Mouse (Mus musculus) T-cell, adult 2 months (primary cell): ENCODE results near the gene Kcna2.

Experiments
- DNase-seq: peaks from one replicate; pipeline ENCODE4 v3.0.0; 2022; ENCODE audit warnings: low spot score

The Kcna2 gene

DNA sequence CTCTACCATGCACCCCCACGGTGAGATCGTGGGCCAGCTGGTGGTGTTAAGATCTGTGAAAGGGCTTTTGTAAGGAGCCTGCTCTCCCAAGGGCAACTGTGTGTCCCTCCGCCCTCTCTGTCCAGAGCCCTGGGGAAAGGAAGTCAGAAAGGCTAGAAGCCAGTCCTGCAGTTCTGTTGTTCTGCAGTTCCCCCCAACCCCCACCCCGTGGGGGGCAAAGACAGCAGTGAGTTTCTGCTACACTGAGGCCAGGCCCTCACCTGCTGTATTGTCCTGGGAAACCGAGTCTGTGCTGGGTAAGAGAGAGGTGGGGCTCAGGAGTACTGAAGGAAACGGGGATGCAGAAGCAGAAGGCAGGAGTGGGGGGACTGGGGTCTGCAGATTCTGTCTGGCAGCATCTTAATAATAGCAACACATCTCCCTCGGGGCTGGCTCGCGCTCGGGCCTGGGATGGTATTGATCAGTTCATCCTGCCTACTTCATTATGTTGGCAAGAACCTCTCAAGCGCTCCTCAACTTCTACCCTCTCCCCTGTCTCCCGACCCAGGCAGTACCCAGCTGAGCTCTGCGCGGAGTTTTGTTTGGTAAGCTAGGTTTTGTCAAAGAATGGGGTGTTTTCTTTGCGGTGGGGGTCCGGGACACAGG lies at the start of gene Kcna2:
TSS of gene Kcna2 (plus strand) at position 336 of the 645 bp plus-strand sequence.
- no peak for DNase-seq

DNA sequence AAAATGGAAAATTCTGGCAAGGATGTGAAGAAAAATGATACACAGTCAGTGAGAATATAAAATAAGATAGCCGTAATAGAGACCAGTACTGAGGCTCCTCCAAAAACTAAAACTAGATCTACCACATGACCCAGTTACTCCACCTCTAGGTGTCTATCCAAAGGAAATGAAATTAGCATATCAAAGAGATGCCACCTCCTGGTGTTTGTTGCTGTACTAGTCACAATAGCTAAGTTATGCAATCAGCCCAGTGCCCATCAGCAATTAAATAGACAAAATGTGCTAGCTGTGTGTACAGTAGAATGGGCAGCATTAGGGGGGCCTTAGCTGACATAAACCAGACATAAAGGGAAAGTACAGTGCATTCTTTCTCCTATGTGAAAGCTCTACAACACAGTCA lies 39.5 kb upstream of the Kcna2 start:
- no peak for DNase-seq

DNA sequence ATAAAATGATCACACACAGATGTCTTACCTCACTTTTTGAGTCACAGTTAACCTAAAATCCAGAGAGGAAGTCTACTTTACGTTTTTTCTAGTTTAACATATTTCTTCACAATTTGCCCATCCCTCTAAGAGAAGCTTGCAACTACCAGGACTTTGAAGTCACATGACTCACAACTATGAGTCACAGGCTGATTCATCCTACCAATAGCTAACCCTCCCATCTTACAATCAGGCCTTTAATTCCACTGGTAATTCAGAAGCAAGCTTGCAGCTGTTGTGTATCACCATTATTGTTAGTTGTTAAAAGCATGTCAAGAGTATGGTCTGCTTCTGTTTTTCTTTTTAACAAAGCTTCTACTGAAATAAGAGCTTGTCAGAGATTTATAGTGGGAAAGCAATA lies 38.2 kb upstream of the Kcna2 start:
- DNase-seq: peak; percentile 48

DNA sequence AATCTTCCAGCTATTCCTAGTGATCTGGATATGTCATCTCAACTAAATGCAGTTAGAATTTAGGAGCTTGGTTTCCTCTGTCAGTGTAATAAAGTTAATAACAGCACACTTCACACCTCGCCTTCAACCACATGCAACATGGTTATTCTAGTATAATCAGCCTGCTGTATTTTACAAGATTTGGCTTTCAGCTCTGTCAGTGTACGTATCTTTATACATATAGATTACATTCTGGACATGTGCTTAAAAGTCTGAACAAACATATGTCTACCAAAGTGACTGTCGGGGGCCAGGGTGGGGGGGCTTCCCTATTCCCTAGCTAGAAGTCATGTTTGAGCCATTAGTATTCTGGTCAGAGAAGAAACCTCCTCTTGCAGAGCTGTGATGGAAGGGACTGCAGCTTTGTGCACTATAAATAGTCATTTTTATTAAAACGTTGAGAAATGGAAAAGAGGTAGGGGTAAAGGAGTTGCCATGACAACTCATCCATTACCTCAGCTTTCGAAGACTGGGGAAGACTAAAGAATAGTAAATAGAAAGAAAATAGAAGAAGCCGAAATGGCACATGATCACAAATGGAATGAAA lies 35.3 kb upstream of the Kcna2 start:
- DNase-seq: no peak

DNA sequence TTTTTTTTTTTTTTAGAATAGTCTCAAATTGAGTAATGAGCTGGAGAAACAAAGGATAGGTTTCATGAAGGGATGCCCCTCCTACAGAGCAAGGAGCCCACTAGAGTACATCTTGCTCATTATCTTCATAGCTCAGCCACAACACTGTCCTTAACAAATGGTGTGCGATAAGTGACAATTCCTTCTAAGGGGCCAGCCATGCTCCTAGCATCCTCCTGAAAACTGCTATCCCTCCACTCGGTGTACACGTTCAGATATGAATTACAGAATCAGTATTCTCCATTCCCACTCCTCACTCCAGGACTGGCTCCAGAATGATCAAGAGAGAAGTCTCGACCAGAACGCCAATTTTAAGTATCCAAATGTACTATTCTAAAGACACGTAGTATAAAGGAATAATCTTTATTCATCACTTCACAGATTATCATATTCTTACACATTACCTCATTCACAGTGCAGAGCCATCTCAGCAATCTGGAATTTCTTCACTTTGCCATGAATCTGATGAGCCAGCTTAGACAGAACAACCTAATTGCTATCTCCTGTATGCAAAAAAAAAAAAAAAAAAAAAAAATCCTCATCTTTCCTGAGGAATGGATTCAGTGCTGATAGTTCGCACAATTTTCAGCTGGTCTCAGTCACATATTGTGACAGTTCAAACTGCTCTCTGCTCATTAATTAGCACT lies 34.6 kb upstream of the Kcna2 start:
- no peak for DNase-seq

DNA sequence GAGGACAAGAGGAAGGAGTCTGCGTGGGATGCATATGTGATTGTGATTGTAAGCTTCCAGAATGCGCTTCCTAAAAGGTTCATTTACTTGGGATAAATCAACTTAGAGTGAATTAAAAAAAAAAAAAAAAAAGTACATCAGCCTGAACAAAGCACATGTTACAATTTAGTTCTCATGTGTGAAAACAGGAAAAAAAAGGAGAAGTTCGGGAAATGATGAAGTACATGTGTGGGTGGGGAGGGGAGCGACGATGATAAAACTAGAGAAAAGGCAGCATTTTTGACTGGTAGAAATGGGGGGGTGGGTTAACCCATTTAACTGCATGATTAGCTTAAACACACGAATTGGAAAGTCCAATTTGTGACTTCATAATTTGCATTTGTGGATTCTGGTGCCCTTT lies 33.7 kb upstream of the Kcna2 start:
- DNase-seq: no peak

DNA sequence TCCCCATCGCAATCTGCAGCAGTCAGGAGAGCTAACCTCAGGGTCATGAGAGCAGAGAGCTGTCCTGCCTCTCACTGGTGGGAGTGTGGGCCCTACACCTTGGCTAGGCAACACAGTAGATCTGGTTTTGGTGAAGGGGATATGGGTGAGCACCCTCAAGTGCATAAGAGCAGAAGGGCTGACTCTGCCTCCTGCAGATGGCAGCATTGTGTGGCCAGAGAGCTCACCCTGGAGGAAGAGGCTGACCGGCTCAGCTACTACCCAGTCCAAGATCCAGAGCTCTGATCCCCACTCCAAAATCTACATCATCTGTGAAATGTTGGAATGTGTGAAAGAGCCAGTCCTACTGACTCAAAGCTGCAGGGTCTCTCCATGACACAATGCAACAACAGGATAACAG lies 27.1 kb upstream of the Kcna2 start:
- DNase-seq: no peak

DNA sequence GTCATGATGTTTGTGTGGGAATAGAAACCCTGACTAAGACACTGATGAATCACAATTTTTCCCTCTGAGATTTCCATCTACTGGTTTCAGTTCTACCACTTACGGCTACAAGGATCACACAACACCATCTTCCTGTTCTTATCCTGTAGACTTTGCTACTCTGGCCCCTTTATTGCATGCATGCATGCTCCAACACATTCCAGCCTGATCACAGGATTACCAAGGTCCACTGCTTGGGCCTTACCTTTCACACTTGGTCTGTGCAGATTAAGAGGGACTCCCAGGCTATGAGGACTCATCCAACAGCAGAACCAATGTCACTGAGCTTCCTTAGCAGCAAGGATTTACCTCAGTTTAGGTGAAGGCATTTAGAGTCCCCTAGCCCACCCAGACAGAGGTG lies 25.2 kb upstream of the Kcna2 start:
- no peak for DNase-seq

DNA sequence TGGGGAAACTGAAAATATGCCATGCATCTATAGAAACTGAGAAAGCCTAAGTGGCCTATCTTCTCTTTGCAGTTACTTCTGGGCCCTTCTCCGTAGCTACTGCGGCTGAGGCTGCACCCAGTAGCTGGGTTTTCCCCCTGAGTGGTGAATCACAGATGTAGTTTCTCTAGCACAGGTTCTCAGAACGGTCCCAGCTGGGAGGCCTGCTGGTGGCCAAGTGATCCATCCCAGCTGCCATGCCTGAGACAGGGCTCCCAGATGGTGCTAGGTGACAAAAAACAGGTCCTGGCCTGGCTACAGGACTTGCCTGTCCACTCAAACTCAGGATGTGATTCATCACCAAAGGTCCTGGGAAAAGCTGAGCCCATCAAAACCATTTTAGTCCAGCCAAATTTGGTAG lies 24.3 kb upstream of the Kcna2 start:
- DNase-seq: peak; percentile 54

DNA sequence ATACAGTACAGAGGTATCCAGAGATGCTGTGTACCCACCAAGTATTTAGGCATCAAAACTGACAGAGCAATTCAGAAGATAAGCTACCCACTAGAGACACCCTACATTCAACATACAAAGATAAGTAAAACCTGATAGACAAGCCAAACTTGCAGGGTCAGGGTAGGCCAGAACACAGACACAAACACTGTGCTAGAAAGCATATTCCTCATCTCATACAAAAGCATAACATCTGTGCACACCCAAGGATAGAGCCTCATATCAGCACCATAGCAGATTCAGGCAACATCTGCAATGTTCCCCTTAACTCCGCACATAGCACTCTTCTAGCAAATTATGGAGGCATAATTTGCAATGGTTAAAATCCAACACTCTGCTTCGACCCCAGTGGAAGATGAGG lies 23.8 kb upstream of the Kcna2 start:
- DNase-seq: no peak

DNA sequence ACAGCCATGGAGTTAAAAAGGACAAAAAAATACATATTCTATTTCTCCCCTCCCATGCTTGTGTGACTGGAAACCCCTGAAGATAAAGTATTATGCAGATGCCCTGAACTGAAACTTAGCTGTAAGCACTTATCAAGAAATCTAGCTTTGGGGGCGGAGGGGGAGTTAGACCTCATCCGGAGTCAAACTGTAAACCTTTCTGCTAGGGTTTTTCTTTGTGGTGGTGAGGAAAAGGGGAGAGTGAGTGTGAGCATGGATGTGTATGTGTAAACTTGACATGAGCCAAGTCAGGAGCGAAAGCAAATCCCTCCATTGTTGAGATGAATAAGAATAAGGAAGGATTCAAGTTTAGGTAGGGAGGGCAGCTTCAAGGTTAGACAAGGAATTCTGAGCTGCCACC lies 20.1 kb upstream of the Kcna2 start:
- DNase-seq: peak; percentile 67

DNA sequence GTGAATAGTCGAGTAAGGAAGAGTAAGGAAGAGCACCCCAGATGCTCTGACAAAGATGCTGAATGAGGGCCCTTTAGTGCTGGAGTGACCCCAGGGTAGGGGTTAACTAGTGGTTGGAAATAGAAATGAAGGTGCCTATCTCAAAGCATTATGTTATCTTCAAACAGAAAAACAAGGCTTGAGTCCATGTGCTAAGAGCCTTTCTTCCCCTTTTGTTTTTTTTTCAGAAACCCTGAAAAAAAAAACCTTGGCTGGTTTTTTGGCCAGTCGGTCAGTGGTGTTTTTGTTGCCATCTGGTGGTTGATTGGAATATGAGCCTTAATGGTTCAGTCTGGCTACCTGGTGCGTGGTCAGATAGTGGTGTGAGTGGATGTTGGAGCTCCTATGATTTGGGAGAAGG lies 19.7 kb upstream of the Kcna2 start:
- no peak for DNase-seq

DNA sequence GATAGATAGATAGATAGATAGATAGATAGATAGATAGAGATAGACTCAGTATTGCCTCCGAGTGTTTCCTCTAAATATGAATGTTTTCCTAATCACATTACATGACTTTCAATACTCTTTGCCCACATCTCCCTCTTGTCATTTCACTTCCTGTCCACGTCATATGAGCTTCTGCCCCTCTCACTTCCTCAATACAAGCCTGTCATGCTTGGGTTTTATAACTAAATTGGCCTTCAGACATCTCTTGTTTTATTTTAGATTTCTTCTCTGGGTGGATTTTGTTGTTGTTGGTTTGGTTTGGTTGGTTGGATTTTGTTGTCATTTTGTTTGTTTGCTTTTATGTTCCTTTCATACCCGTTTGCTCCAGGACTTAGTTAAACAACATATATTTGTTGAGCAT lies 16.4 kb upstream of the Kcna2 start:
- DNase-seq: peak; percentile 37

DNA sequence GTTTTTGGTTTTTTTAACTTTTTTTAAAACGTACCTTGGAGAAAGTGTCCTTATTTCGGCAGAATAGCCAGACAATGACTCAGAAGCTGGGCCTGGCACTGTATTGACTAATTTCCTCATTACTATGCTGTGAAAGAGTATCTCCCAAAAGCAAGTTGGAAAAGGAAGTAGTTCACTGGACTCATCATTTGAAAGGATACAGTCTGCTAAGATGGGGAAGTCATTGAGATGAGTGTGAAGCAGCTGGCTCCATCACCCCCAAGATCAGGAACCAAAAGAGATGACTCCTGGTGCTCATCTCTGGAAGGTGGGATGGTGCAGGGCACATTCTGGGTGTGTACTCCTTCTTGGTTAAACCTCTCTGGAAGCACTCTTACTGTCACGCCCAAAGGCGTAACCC lies 13.5 kb upstream of the Kcna2 start:
- DNase-seq: no peak

DNA sequence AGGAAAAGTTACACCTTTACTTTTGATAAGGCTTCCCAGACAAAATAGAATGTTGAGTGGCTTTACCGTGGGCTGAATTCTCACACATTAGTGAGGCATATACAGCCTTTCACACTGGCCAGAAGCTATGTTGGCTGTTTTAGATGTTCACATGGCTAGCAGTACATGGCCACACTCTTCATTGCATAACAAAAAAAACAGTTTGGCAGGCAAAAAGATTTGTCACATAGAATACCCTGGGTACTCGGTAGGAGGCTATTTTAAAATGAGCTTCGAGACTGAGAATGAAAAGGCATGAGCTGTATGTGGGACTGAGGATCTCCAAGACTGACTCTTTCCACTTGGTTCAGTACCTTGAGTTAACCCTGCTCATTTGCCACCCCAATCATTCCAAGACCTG lies 12.1 kb upstream of the Kcna2 start:
- no peak for DNase-seq

DNA sequence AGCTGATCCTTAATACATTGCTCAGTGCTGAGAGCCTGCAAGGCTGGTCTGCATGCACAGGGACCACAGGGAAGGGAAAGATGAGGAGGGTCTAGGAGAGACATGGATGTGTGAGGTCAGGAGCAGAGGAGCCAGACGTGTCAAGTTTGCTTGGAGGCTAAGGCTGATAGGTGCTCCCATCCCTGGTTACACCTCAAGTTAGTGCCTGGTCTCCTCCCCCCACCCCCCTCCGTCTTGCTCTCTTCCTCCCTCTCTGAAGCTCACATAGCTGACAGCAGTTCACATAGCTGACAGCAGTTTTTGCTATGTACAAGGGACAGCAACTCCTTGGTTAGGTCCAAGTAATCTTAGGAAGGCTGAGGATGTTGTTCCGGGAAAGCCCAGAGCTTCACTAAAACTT lies 11.5 kb upstream of the Kcna2 start:
- DNase-seq: no peak

DNA sequence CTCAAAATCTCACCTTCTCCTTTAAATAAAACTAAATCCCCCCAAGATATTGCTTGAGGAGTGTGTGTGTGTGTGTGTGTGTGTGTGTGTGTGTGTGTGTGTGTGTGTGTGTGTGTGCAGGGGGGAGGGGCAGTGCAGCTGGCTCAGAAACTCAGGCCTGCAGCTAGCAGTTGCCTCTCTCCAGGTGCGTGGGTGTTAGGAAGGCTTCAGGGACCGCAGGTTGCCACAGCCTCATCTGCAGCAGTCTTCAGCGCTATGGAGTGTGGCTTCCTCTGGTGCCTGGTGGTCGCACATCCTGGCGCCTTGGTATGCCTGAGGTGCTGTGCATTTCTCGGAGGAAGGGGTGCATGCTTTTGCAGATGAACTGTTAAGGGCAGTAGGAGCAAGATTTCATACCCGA lies 10.9 kb upstream of the Kcna2 start:
- DNase-seq: peak; percentile 71

DNA sequence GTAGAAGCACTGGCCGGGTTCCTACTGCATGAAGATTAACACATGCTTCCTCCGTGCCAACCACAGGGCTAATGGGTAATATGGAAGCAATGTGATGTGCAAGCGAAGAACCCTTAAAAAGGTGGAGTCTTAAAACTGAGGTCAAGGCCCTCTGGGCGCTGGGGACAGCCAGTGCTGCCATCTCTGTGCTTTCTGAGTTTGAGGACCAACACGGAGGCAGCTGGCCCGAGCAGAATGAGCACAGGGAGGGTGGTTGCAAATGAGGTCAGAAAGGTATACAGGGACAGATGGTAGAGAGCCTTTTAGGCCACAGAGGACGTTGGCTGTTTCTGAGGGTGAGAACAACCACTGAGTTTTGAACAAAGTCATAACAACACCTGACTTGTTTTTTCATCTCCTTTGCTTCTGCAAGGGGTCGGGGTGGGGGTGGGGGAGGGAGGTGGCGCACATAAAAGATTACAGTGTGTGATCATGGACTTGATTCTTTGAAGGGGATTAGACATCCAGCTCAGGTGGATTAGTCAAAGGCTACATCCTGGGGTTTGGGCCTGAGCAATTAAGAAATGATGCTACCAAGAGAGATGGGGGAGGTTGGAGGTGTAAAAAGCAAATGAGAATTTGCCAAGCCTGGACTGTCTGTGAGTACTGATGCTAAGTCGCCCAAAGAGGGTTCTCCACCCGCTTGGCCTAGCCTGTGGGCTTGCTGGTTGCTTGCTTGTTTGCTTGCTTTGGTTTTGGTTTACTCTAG lies 10.4 kb upstream of the Kcna2 start:
- peak; percentile 28 for DNase-seq

DNA sequence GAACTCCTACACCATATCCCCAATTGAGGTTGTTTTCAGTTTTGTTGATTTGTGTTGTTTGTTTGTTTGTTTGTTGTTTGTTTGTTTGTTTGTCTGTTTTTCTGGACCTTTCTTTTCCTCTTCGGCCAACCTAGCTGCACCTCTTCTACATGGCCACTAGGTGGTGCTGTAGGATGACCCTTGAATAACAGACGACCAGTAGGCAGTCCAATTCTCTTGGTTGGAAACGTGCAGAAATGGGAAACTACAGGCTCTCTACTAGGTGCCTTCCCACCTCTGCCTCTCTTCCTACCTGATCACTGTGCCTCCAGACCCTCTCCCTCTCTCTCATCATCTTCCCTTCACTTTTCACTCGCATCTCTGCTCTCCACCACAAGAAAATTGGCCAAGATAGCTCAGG lies 6.9 kb upstream of the Kcna2 start:
- peak; percentile 44 for DNase-seq

DNA sequence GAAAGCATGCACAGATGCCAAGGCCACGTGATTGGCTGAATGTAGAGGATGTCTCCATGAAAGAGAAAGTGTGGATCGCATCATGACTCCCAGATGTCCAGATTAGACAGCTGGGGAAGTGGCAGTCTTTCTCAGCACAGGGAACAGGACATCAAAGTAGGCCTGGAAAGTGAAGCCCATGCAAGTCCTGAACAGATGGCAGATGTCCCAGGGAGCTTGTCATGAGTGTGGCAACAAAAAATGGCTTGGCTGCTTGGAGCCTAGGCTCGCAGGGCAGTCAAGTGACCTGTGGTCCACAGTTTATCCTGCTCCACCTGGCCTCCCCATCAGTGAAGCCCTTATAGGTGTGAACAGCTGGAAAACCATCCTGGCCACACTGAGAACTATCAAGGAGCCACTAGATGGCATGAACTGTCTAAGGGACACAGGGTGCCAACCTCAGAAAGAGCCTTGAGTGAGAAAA lies 4.6 kb upstream of the Kcna2 start:
- no peak for DNase-seq

DNA sequence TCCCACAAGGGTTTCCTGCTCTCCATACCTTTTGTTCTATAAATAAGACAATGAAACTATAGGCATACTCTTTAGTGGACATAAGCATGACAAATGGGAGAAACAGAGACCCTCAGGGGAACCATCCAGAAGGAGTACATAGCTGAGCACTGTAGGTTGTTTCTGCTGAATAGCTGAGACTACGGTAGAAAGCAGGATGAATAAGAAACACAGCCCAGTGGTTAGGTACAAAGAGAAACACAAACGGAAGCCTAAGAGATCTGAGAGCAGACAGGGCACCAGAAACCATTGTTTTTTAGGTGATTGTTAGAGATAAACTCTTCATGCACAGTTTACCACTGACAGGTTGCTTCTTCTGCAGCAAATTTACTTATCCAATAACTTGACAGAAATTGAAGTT lies 1.1 kb upstream of the Kcna2 start:
- peak; percentile 41 for DNase-seq

DNA sequence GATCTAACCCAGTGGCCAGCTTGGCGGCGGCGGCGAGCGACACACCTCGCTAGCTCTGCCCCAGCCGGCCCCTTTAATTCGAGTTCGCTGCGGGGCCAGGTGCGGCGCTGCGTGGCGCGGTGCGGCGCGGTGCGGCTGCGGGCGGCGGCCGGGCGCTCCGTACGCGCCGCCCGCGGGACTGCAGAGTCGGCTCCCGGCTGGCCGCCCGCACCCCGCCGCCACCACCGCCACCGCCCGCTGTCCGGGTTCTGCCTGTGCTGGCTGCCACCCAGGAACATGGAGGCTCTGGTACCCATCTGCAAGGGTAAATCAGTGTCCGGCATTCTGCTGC lies 475 bp downstream of the Kcna2 start:
- no peak for DNase-seq
